Mouse (Mus musculus) layer of hippocampus, adult 18-20 months (tissue): ENCODE data around the gene Vmn1r55. TPM values are rescaled to one million over a fixed set of nuclear protein-coding genes. Genes with fewer than 3 reads are reported as not detected.
"Not testable (repeated sequence)": the region's sequence is repeated elsewhere in the genome, so short reads cannot be mapped to it uniquely, and the experiment has no call there.

Source experiments
- DNase-seq, 2 experiments: peaks; one replicate each; pipeline ENCODE4 v3.0.0; 2022; ENCODE audit warnings: low spot score in 2 of 2
- microRNA-seq, 2 experiments: library from miRNA; unstranded; fragments of <30 nt; microRNA quantifications; one replicate each; pipeline ENCODE4 v1.2.0; 2021
- total RNA-seq, 2 experiments: library from RNA; stranded (reverse); gene quantifications; 2 replicates each; pipeline ENCODE4 v1.2.3; 2021

The Vmn1r55 gene
- total RNA-seq, 2 experiments from 2014 or later = not detected

GRCm38 (mm10) chr7:5081939-5082338 is 67.5 kb downstream of the Vmn1r55 start:
- DNase-seq = no peak

DNA sequence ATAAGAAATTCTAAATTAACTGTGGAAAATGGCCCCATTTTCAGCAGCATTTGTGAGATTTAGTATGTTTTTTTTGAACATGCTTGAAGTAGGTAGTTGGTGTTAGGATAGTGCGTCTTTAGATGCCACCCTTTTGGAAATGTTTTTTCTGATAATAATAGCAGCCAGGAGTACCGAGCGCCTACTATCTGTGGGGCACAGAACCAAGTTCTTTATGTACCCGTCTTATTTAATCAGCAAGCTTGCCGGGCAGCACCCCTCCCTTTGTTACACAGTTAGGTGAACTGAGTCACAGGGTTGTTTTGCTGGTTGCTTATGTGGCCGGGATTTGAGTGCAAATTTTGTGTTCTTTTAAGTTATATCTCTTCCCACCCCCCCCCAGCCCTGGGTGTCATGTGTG is 68.2 kb downstream of the Vmn1r55 start:
- peak in 1 of 2 experiments; percentile 50 for DNase-seq

- no peak for DNase-seq
Measured at GRCm38 (mm10) chr7:5080815-5081214, 68.7 kb downstream of the Vmn1r55 start.

GRCm38 (mm10) chr7:5080010-5080751 is 69.3 kb downstream of the Vmn1r55 start, which contains the start of gene Epn1:
Gene Epn1, plus strand, starts transcription at chr7:5080235.
- DNase-seq = peak; percentile 97

- DNase-seq = not testable (repeated sequence)
Measured at GRCm38 (mm10) chr7:5079365-5080009, 70.0 kb downstream of the Vmn1r55 start.

Small RNAs within 50 kb of the gene (microRNA-seq; reads per million reads assigned to microRNA genes)
- 0 reads per million in 2 experiments for gene Gm26217

Other genes starting within 250 kb of the Vmn1r55 start
- gene Gm36210, start 243.2 kb downstream of the Vmn1r55 start, total RNA-seq = under 1 TPM in 1 of 2 experiments, not detected in 1; 0.25 TPM
- 10 to 100 TPM; 13.9 to 15.1 TPM for gene Zfp628, start 234.5 kb downstream of the Vmn1r55 start, total RNA-seq
- gene Nat14, start 227.6 kb downstream of the Vmn1r55 start, total RNA-seq = 100 to 1,000 TPM; 114 to 119 TPM
- 1 to 10 TPM; 1.8 to 2.6 TPM for gene Ssc5d, start 223.9 kb downstream of the Vmn1r55 start, total RNA-seq
- gene Sbk2, start 185.3 kb downstream of the Vmn1r55 start, total RNA-seq = under 1 TPM; 0.17 to 0.38 TPM
- gene Sbk3, start 178.5 kb downstream of the Vmn1r55 start, total RNA-seq = 1 to 10 TPM in 1 of 2 experiments, under 1 TPM in 1; 0.62 to 1.0 TPM
- gene Zfp579, start 153.5 kb downstream of the Vmn1r55 start, total RNA-seq = 10 to 100 TPM; 27.2 to 34.9 TPM
- gene Zfp524, start 135.3 kb downstream of the Vmn1r55 start, total RNA-seq = 1 to 10 TPM; 8.4 TPM
- 10 to 100 TPM; 20.8 to 24.5 TPM for gene Fiz1, start 135.0 kb downstream of the Vmn1r55 start, total RNA-seq
- not detected for gene Gm44973, start 134.2 kb downstream of the Vmn1r55 start, total RNA-seq
- 10 to 100 TPM; 35.9 TPM for gene Zfp865, start 129.3 kb downstream of the Vmn1r55 start, total RNA-seq
- 10 to 100 TPM; 60.6 to 68.5 TPM for gene Ccdc106, start 129.1 kb downstream of the Vmn1r55 start, total RNA-seq
- gene 4632433K11Rik, start 115.6 kb downstream of the Vmn1r55 start, total RNA-seq = under 1 TPM in 1 of 2 experiments, not detected in 1; 0.45 TPM
- gene Zfp784, start 111.2 kb downstream of the Vmn1r55 start, total RNA-seq = 1 to 10 TPM; 4.3 to 5.1 TPM
- gene Zfp580, start 98.1 kb downstream of the Vmn1r55 start, total RNA-seq = 10 to 100 TPM; 28.7 to 31.7 TPM
- gene U2af2, start 87.5 kb downstream of the Vmn1r55 start, total RNA-seq = 100 to 1,000 TPM; 181 TPM
- gene Epn1, start 69.4 kb downstream of the Vmn1r55 start, total RNA-seq = 100 to 1,000 TPM; 558 to 565 TPM
- not detected for gene Rfpl4, start 32.7 kb downstream of the Vmn1r55 start, total RNA-seq
- not detected for gene Rasl2-9, start 23.7 kb downstream of the Vmn1r55 start, total RNA-seq
- gene Vmn1r56, start 47.1 kb upstream of the Vmn1r55 start, total RNA-seq = not detected
- not detected for gene Vmn1r57, start 68.8 kb upstream of the Vmn1r55 start, total RNA-seq
- not detected for gene Gm5065, start 200.9 kb upstream of the Vmn1r55 start, total RNA-seq
- not detected for gene Nlrp2, start 201.4 kb upstream of the Vmn1r55 start, total RNA-seq